Mouse (Mus musculus) cortical plate, adult 2 months (tissue): Measurements from ENCODE around the gene Psmb11.

Experiments
- CTCF ChIP-seq: fragments of 200-500 bp; IDR thresholded peaks from 2 replicates; pipeline ENCODE4 v1.5.1; 2011; ENCODE audit warnings: mild to moderate bottlenecking, control low read depth, low read length; ENCODE audit not compliant: insufficient read depth; ENCODE audit errors: extremely low read depth
- POLR2A ChIP-seq: fragments of 200-500 bp; IDR thresholded peaks from 2 replicates; pipeline ENCODE4 v1.6.1; 2011; ENCODE audit warnings: mild to moderate bottlenecking, low read length, control low read depth; ENCODE audit not compliant: insufficient read depth; ENCODE audit errors: extremely low read depth

GRCm38 (mm10) chr14:54617897-54618365 lies 3.3 kb upstream of the Psmb11 start, which contains the start of gene Psmb5:
- TF ChIP-seq CTCF (no peak), POLR2A (peak; percentile 72)
